Mouse (Mus musculus): ENCODE results near the gene Serpinh1.

Gene Serpinh1

GRCm38 (mm10) chr7:99326128-99326527 lies 26.9 kb downstream of the Serpinh1 start:
- in situ Hi-C loops (cut with MboI), result no loop called here

DNA sequence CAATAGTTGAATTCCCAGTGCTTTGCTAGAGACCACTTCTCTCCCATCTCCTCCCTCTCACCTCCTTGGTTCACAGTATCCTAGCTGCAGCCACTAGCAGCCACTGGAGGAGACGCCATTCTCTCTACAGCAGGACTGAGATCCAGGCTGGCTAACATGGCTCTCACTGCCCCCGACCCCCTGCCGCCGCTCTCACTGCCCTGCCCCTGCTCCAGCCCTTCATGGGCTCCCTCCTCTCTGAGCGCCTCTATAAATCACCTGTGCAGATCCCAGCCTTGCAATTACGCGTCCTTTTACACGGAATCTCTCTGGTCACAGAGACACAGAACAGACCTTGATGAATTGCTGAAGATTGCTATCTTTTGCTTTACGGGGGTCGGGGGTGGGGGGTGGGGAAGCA lies 28.2 kb downstream of the Serpinh1 start:
- in situ Hi-C loops (cut with MboI), result no loop called here

GRCm38 (mm10) chr7:99323321-99323700 lies 29.7 kb downstream of the Serpinh1 start:
- in situ Hi-C loops (cut with MboI), result no loop called here

DNA sequence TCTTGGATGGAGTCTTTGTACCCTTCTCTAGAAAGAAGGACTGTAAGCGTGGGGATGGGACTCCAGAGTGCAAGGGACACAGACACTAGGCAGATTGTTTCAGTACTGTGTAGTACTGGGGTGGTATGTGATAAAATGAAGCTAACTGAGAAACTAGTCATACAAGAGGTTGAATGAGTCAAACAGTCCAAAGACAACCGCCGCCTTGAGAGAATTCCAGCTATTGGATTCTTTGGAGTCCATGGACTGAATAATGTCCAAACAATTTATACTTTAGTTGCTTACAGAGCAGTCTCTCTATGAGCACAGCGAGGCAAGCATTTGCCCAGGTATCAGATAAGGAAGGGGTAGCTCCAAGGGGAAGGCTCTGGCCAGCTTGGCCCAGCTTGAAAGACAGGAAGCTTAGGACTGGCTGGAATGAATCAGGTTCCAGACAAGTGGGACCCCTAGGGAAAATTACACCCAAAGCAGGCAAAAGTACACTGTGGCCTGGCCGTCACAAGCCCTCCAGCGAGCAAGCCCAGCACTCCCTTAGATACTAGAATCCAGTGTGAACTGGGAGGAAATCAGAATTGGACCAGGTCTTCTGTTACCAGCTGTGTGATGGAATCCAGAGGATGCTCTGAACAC lies 30.2 kb downstream of the Serpinh1 start:
- in situ Hi-C loops (cut with MboI), result no loop called here

DNA sequence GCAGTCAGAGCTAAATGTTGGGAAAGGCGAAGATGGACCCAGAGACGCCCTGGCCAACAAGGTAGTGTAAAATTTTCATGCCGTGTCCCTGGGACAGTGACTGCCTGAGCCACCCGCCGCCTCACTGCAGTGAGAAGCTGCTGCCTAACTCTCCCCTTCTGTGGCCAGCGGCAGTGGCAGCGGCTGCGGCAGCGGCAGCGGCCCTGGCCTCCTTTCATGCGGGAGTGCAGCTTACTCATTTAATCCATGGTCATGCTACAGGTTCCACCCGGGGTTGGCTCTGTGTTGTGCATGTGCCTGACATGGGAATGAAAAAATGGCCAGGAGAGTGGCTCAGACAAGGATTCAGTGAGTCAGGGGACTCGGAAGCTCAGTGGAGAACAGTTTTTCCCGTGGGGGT lies 32.5 kb downstream of the Serpinh1 start:
- in situ Hi-C loops (cut with MboI), result no loop called here

DNA sequence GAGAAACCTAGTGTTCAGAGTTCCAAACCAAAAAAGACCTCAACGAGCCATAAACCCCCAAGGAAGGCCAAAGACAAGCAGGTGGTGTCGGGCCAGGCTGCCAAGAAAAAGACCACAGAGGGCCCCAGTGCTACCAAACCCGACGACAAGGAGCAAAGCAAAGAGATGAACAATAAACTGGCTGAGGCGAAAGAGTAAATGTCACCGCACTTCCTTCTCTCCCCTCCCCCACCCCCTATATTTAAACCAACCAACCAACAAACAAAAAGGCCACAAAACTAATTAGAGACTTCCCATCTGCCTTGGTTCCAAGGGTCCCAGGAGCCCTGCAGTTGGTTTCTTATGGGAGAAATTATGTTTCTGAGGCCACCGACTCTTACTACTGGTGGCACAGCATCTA lies 35.6 kb downstream of the Serpinh1 start:
- in situ Hi-C loops (cut with MboI), result no loop called here

DNA sequence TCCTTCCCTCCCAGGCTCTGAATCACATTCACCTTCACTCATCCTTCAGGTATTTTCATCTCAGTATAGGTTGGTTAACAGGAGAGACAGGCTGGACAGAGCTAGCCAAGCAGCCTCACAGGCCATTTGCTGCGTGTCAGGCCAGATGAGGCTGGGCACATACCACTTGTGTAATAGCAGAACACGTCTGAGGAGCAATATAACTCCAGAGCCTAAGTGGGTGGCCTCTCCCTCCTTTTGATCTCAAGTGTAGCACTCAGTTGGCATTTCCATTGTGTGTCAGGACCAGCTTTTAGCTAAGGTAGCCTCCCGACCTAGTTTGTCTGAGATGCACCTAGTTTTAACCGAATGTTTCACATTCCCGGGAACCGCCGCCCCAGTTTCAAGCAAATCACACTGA lies 36.8 kb downstream of the Serpinh1 start:
- in situ Hi-C loops (cut with MboI), result no loop called here

GRCm38 (mm10) chr7:99314565-99314964 lies 38.5 kb downstream of the Serpinh1 start:
- in situ Hi-C loops (cut with MboI), result no loop called here

DNA sequence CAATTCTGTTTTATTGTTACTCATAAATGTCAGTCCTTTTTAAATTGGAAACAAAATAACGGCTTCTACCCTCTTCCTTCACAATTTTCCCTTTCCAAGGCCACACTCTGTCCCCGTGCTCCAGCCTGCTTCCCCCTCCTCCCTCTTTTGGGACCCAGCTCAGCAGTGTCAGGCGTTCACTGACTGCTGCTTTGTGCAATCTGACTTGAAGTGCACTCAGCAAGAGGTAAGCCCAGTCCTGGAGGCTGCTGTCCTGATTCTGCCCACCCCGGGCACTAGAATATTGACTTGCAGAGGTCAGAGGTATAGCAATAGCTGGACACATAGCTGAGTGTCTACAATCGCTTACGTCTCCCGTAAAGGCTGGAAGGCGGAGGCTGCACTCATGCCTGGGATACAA lies 39.8 kb downstream of the Serpinh1 start:
- in situ Hi-C loops (cut with MboI), result no loop called here

GRCm38 (mm10) chr7:99312671-99313143 lies 40.3 kb downstream of the Serpinh1 start:
- in situ Hi-C loops (cut with MboI), result no loop called here

DNA sequence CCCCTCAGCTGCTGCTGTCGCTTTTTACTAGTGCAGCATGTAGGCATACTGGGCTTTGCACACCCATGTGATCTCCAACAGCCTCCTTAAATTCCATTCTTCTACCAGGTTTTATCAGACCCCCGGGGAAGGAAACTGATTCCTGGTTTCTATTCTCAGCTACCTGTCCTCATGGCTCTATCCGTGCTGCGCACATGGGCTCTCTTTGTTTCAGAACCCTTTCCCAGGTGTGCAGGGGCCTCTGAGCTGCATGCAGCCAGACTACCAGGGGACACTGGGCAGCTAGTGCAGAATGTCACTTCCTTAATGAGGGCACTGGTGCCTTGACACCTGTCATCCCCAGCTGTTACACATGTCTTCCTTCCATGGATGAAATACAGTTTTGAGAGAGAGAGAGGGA lies 41.0 kb downstream of the Serpinh1 start:
- in situ Hi-C loops (cut with MboI), result no loop called here

DNA sequence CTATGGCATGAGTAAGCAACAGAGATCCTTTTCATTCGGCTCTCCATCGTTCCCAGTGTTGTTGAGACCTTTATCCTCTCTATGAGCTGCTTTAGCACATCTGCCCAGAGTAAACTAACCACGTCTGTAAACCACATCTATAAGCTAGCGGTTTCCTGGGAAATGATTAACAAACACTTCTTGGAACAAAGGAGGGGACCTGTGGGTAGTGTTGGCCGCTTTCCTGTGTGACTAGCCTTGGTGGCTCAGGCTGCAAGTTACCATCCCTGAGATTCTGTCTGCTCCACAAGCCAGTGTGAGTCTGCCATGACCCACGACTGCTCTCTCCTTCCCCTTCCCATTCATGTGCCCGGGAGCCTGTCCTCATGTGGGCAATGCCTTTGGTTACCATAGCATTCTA lies 41.6 kb downstream of the Serpinh1 start:
- in situ Hi-C loops (cut with MboI), result no loop called here

DNA sequence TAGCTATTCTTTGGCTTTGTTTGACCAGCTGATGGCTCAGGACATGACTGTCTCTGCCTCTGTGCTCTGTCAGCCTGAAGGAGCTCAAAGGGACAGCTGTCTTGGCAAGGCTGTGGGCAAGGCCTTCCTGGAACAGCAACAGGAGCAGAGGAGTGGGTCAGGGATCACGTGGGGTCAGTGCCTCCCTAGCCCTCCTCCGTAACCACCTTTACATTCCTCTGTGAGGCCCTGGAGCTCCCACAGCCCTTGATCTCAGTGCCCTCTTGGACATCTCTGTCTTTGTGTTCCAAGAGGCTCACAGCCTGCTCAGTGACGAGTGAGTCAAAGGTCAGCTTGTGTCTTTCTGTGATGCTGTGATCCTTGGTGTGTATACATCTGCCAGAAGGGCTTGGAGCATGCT lies 46.4 kb downstream of the Serpinh1 start:
- in situ Hi-C loops (cut with MboI), result no loop called here

- in situ Hi-C loops (cut with MboI), result no loop called here
Observed at GRCm38 (mm10) chr7:99305688-99306087, 47.4 kb downstream of the Serpinh1 start.

DNA sequence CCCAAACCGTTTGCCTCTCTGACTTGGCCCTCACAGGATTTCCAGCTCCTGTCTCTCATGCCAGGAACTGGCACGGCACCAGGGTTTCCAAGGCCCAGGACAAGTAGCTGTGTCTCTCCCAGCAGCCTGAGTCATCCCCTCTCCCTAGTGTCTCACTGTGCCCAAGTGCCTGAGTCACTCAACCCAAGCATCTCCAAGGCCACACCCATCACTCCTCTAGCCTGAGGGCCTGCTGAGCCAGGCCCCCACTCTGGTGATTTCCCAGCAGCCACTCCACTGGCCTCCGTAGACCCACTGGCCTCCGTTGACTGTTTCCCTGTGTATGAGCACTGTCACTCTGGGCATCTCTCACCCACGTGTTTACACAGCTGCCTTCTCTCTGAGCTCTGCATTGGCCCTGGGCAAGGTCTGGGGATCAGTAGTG lies 48.1 kb downstream of the Serpinh1 start:
- in situ Hi-C loops (cut with MboI), result no loop called here

DNA sequence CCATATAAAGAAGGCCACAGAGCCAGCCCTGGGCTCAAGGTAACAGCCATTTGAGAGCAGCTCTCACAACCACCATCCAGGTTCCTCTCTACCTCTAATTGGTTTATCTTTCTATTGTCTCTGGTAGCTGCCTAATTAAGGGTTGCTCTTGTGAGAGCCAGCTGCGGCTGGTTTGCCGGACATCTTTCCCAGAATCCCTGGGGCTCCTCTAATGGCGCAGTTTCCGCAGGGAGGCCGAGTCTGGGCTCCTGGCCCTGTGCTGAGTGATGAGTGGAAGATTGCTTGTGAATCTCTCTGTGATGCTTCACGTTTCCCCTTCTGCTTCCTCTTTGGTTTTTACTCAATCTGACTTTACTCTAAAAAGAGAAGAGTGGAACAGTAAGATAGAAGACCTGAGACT lies 49.0 kb downstream of the Serpinh1 start:
- in situ Hi-C loops (cut with MboI), result no loop called here

DNA sequence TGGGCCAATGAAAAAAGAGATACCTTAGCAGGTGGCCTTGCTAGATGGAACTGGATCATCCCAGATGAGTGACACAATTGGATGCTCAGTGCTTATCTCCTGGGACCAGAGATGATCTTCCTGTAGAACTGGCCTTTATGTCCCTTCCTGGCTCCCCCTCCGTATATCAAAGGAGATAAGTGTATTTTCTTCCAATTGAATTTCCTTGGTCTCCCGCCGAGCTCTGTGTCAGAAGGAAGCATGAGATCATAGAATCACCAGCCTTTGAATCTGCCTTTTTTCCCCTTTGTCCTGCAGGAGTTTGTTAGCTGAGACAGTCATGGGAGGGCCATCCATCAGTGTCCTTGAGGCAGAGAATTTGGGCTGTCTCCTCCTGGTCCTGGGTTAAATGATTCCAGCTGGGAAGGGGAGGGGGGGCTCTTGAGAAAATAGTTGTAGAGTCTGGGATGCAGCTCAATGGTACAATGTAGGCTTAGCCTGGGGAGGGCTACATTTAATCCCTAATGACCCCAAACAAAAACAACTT lies 52.3 kb downstream of the Serpinh1 start:
- in situ Hi-C loops (cut with MboI), result no loop called here
